Mouse (Mus musculus) kidney, embryonic 15.5 days (tissue): ENCODE measurements around the gene Whamm. TPM values are rescaled to one million over a fixed set of nuclear protein-coding genes. Genes with fewer than 3 reads are reported as not detected.

Experiments used
- ATAC-seq: fragments of 200-750 bp; cut with Nextera tagmentation; replicated peaks from 2 replicates; pipeline ENCODE4 v1.8.0; 2017; ENCODE audit warnings: moderate TSS enrichment; ENCODE audit not compliant: low FRiP score
- H3K27ac ChIP-seq: fragments of 300-500 bp; sonication (generic); 2 replicates; pipeline ENCODE4 v1.5.1; 2015; ENCODE audit warnings: mild to moderate bottlenecking, inconsistent platforms
- H3K27me3 ChIP-seq: fragments of 300-500 bp; sonication (generic); 2 replicates; pipeline ENCODE4 v1.6.1; 2015; ENCODE audit warnings: inconsistent platforms
- H3K36me3 ChIP-seq: fragments of 300-500 bp; sonication (generic); 2 replicates; pipeline ENCODE4 v1.6.1; 2015; ENCODE audit warnings: inconsistent platforms
- H3K4me1 ChIP-seq: fragments of 300-500 bp; sonication (generic); 2 replicates; pipeline ENCODE4 v1.6.1; 2015; ENCODE audit warnings: inconsistent platforms
- H3K4me2 ChIP-seq: fragments of 300-500 bp; sonication (generic); 2 replicates; pipeline ENCODE4 v1.6.1; 2015; ENCODE audit warnings: moderate library complexity, mild to moderate bottlenecking, inconsistent platforms
- H3K4me3 ChIP-seq: fragments of 300-500 bp; sonication (generic); replicated peaks from 2 replicates; pipeline ENCODE4 v1.5.1; 2015; ENCODE audit warnings: mild to moderate bottlenecking, inconsistent platforms
- H3K9ac ChIP-seq: fragments of 300-500 bp; sonication (generic); 2 replicates; pipeline ENCODE4 v1.6.1; 2015; ENCODE audit warnings: mild to moderate bottlenecking, inconsistent platforms
- H3K9me3 ChIP-seq: fragments of 300-500 bp; sonication (generic); replicated peaks from 2 replicates; pipeline ENCODE4 v1.6.1; 2016; ENCODE audit warnings: inconsistent platforms
- WGBS: fragments of 180-500 bp; shearing (Covaris S2); methylation state at CpG from one replicate; pipeline ENCODE4 v1.1.7; 2015; ENCODE audit warnings: mixed read lengths; 5-methylcytosine and 5-hydroxymethylcytosine counted together
- polyA plus RNA-seq: library from polyadenylated mRNA; unstranded; fragments of >200 nt; fragmentation: Nextera tagmentation; extraction: Ambion mirVana; gene quantifications from 2 replicates; pipeline ENCODE4 v1.2.1, GENCODE M21; 2015

Whamm gene
- 3.9 and 4.6 TPM in 2 replicates for polyA plus RNA-seq

- Histone ChIP-seq H3K9me3 (no peaks in the 10 kb centered on the region), H3K36me3 (peaks cover 11% of the 10 kb centered on the region), H3K4me1 (peaks cover 12% of the 10 kb centered on the region), H3K4me2 (peak within 1 kb of the TSS; percentile 81), H3K27ac (peak within 1 kb of the TSS; percentile 97), H3K27me3 (no peaks in the 10 kb centered on the region), H3K4me3 (peak within 1 kb of the TSS; percentile 96), H3K9ac (peak within 1 kb of the TSS; percentile 90)
- 1% methylated on average over 85 of the region's 96 CpGs for WGBS
- peak; percentile 100 for ATAC-seq
Measured at GRCm38 (mm10) chr7:81571108-81571940, at the start of gene Whamm. Whamm (plus strand) TSS chr7:81571266.

GRCm38 (mm10) chr7:81523008-81523662 lies 47.9 kb upstream of the Whamm start:
- H3K27me3 ChIP-seq, result no peaks in the 10 kb centered on the region
- H3K36me3 ChIP-seq, result peaks cover 28% of the 10 kb centered on the region
- peak overlapping the region; percentile 97 for H3K27ac ChIP-seq
- no peaks in the 10 kb centered on the region for H3K9me3 ChIP-seq
- peak overlapping the region; percentile 84 for H3K4me3 ChIP-seq
- H3K4me1 ChIP-seq, result peaks cover 22% of the 10 kb centered on the region
- ATAC-seq, result peak; percentile 97
- H3K4me2 ChIP-seq, result peak overlapping the region; percentile 79
- under 1% methylated on average over 31 of the region's 31 CpGs for WGBS
- peak overlapping the region; percentile 64 for H3K9ac ChIP-seq

- Histone ChIP-seq H3K4me3 (peak overlapping the region; percentile 84), H3K27ac (peak overlapping the region; percentile 97), H3K4me1 (peaks cover 22% of the 10 kb centered on the region), H3K9ac (peak overlapping the region; percentile 64), H3K36me3 (peaks cover 31% of the 10 kb centered on the region), H3K27me3 (no peaks in the 10 kb centered on the region), H3K4me2 (peak overlapping the region; percentile 79), H3K9me3 (no peaks in the 10 kb centered on the region)
- 7% methylated on average over 13 of the region's 13 CpGs for WGBS
- no peak; the same call in 1 of the 2 replicates for ATAC-seq
Measured at GRCm38 (mm10) chr7:81523663-81524017, 47.4 kb upstream of the Whamm start.

- Histone ChIP-seq H3K27me3 (no peaks in the 10 kb centered on the region), H3K4me3 (no peak overlapping the region), H3K36me3 (peaks cover 83% of the 10 kb centered on the region), H3K4me2 (no peak overlapping the region), H3K9ac (no peak overlapping the region), H3K9me3 (0 out of 2 replicates have a peak, but pooled peaks cover 2% of the 10 kb centered on the region), H3K4me1 (peaks cover 11% of the 10 kb centered on the region), H3K27ac (no peak overlapping the region)
- ATAC-seq, result no peak
- 79% methylated on average over 8 of the region's 8 CpGs for WGBS
Measured at GRCm38 (mm10) chr7:81528918-81529317, 42.1 kb upstream of the Whamm start.

- WGBS, result 85% methylated on average over 1 of the region's 1 CpGs
- ATAC-seq, result no peak
- no peaks in the 10 kb centered on the region for H3K27me3 ChIP-seq
- no peak overlapping the region for H3K9ac ChIP-seq
- 0 out of 2 replicates have a peak, but pooled peaks cover 4% of the 10 kb centered on the region for H3K9me3 ChIP-seq
- peaks cover 89% of the 10 kb centered on the region for H3K36me3 ChIP-seq
- H3K27ac ChIP-seq, result no peak overlapping the region
- no peak overlapping the region for H3K4me2 ChIP-seq
- H3K4me1 ChIP-seq, result no peaks in the 10 kb centered on the region
- no peak overlapping the region for H3K4me3 ChIP-seq
Measured at GRCm38 (mm10) chr7:81531462-81531861, 39.6 kb upstream of the Whamm start.

GRCm38 (mm10) chr7:81536478-81536877 lies 34.6 kb upstream of the Whamm start:
- 89% methylated on average over 4 of the region's 4 CpGs for WGBS

GRCm38 (mm10) chr7:81538070-81538675 lies 32.9 kb upstream of the Whamm start:
- Histone ChIP-seq H3K4me1 (no peaks in the 10 kb centered on the region), H3K36me3 (peaks cover 31% of the 10 kb centered on the region), H3K27ac (no peak overlapping the region), H3K4me3 (no peak overlapping the region), H3K4me2 (no peak overlapping the region), H3K9ac (no peak overlapping the region), H3K27me3 (no peaks in the 10 kb centered on the region), H3K9me3 (0 out of 2 replicates have a peak, but pooled peaks cover 4% of the 10 kb centered on the region)
- no peak for ATAC-seq
- 82% methylated on average over 2 of the region's 2 CpGs for WGBS

More at GRCm38 (mm10) chr7:81536478-81536877, 34.6 kb upstream of the Whamm start:
- Histone ChIP-seq H3K27ac (no peak overlapping the region), H3K4me3 (no peak overlapping the region), H3K36me3 (peaks cover 48% of the 10 kb centered on the region), H3K4me1 (no peaks in the 10 kb centered on the region), H3K9me3 (0 out of 2 replicates have a peak, but pooled peaks cover 4% of the 10 kb centered on the region), H3K4me2 (no peak overlapping the region), H3K9ac (no peak overlapping the region), H3K27me3 (no peaks in the 10 kb centered on the region)
- no peak for ATAC-seq

- no peak for ATAC-seq
- Histone ChIP-seq H3K9me3 (no peaks in the 10 kb centered on the region), H3K9ac (no peak overlapping the region), H3K4me2 (no peak overlapping the region), H3K27me3 (no peaks in the 10 kb centered on the region), H3K4me1 (no peaks in the 10 kb centered on the region), H3K27ac (no peak overlapping the region), H3K4me3 (no peak overlapping the region), H3K36me3 (peaks cover 17% of the 10 kb centered on the region)
- WGBS, result 13% methylated on average over 2 of the region's 2 CpGs
Measured at GRCm38 (mm10) chr7:81539565-81539964, 31.5 kb upstream of the Whamm start.

GRCm38 (mm10) chr7:81540999-81541398 lies 30.1 kb upstream of the Whamm start:
- H3K4me1 ChIP-seq, result no peaks in the 10 kb centered on the region
- no peaks in the 10 kb centered on the region for H3K9me3 ChIP-seq
- no peak overlapping the region for H3K4me2 ChIP-seq
- H3K27ac ChIP-seq, result no peak overlapping the region
- no peak for ATAC-seq
- WGBS, result 52% methylated on average over 1 of the region's 1 CpGs
- H3K4me3 ChIP-seq, result no peak overlapping the region
- peaks cover 5% of the 10 kb centered on the region; the same call in 1 of the 2 replicates for H3K36me3 ChIP-seq
- no peak overlapping the region for H3K9ac ChIP-seq
- no peaks in the 10 kb centered on the region for H3K27me3 ChIP-seq

GRCm38 (mm10) chr7:81541924-81542524 lies 29.0 kb upstream of the Whamm start:
- Histone ChIP-seq H3K27ac (no peak overlapping the region), H3K9me3 (no peaks in the 10 kb centered on the region), H3K27me3 (no peaks in the 10 kb centered on the region), H3K36me3 (no peaks in the 10 kb centered on the region), H3K4me1 (no peaks in the 10 kb centered on the region), H3K4me3 (no peak overlapping the region), H3K9ac (no peak overlapping the region), H3K4me2 (no peak overlapping the region)
- ATAC-seq, result no peak
- WGBS, result 85% methylated on average over 7 of the region's 7 CpGs

- ATAC-seq, result no peak
- no peaks in the 10 kb centered on the region for H3K9me3 ChIP-seq
- no peak overlapping the region for H3K4me2 ChIP-seq
- H3K4me1 ChIP-seq, result no peaks in the 10 kb centered on the region
- no peak overlapping the region for H3K4me3 ChIP-seq
- no peak overlapping the region for H3K27ac ChIP-seq
- H3K9ac ChIP-seq, result no peak overlapping the region
- no peaks in the 10 kb centered on the region for H3K36me3 ChIP-seq
- H3K27me3 ChIP-seq, result no peaks in the 10 kb centered on the region
- 85% methylated on average over 8 of the region's 8 CpGs for WGBS
Measured at GRCm38 (mm10) chr7:81542934-81543333, 28.1 kb upstream of the Whamm start.
